Mouse (Mus musculus): ENCODE results near the gene Eid1. TPM values are rescaled to one million over a fixed set of nuclear protein-coding genes. Genes with fewer than 3 reads are reported as not detected.

The Eid1 gene
- 111 and 115 TPM in 2 replicates for total RNA-seq (2021)
- long read RNA-seq, experiment 1, transcript Eid1-201 (1 exons, 1,691 nt) = major isoform, 191 of 192 reads
- long read RNA-seq, experiment 1, partial matches to known transcripts = 0 of 192 reads
- long read RNA-seq, experiment 1, other reads (novel, unspliced or antisense) = 1 of 192 reads
- long read RNA-seq, experiment 2, transcript Eid1-201 (1 exons, 1,691 nt) = major isoform, 118 of 119 reads
- long read RNA-seq, experiment 2, partial matches to known transcripts = 0 of 119 reads
- long read RNA-seq, experiment 2, other reads (novel, unspliced or antisense) = 1 of 119 reads

GRCm38 (mm10) chr2:125672957-125673631 lies at the start of gene Eid1:
Gene Eid1, plus strand, starts transcription at chr2:125673095.
- peak; percentile 92 for DNase-seq

- no peak for DNase-seq
These were observed 49.7 kb upstream of the Eid1 start for GRCm38 (mm10) chr2:125623211-125623610.

DNA sequence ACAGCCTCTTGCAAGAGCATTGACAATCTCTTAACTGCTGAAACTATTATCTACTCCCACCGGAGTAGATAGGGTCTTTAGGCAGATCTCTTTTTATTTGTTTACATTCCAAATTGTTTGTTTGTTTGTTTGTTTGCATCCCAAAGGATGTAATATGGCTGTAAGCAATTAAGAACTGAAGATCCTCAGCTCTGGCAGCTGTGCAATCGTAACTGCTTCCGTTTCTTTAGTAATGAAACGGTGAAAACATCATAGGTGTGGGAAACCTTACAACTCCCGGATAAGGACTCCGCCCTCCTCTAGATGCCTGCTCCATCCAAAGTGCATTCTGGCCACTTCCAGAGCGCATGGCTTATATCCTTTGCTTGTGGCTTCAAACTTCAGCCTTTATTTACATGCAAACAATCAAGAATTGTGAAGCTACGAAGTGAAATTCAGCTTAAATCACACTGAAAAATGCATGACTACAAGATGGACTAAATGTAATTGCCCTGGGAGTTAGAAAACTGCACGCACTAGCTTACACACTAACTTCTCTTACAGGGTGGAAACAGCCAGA lies 48.7 kb upstream of the Eid1 start:
- DNase-seq = no peak

DNA sequence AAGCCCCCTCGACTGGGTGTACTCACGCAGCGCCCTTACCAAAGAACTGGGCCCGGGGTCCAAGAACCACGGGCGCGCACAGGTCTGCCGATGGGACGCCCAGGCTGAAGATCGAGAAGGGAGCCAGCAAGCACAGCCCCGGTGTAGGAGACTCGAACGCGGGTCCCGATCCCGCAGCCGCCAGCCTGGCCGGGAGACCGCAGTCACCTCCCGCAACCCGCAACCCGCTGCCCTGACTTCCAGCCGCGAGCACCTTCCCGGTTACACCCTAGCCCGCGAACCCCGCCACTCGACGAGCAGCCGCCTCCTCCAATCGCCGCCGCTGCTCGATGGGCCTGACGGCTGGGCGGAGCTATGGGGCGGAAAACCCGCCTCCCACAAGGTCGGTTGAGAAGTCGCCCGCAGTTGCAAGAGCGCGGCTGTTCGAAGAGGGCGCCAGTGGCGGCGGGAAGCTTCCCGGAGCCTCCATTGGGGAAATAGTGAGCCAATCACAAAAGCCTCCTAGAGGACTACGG lies 48.0 kb upstream of the Eid1 start, which contains the start of gene Cep152:
Gene Cep152 (minus strand): TSS at position 277 of the 515 bp plus-strand sequence.
- DNase-seq = peak; percentile 99

GRCm38 (mm10) chr2:125626536-125626935 lies 46.4 kb upstream of the Eid1 start:
- no peak for DNase-seq

GRCm38 (mm10) chr2:125628487-125628886 lies 44.4 kb upstream of the Eid1 start:
- DNase-seq = no peak

DNA sequence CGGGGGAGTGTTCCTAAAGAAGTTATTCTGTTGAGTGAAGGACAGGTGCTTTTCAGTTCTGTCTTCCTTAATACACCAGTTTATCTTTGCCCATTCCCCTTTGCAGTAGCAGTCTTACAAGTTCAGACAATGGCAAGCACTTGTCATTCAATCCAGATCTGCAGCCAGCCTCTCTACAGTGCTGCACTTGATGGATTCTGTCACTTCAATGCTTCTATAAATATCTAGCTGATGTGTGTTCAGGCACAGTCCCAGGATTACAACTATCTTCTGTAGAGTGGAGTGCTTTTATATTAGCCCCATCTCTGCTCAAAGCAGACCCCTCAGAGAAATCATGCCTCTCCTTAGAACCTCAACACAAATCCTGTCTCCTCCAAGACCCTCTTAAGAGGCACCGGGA lies 42.9 kb upstream of the Eid1 start:
- no peak for DNase-seq

DNA sequence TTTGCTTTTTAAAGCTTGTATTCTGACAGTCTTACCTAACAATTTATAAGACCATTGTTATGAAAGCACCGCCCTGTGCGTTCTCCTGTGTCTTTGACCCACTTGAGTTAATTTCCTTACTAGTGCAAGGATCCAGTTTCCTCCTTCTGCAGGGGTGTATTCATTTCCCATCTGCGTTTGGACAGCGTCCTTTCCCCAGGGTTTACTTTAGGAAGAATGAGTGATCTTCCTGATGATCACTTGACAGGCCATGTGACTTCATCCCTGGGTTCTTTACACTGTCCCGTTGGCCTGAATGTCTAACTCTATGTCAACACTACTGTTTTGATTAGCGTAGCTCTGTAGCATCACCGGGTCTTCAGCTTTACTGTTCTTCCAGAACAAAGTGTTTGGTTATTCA lies 35.6 kb upstream of the Eid1 start:
- DNase-seq = no peak

DNA sequence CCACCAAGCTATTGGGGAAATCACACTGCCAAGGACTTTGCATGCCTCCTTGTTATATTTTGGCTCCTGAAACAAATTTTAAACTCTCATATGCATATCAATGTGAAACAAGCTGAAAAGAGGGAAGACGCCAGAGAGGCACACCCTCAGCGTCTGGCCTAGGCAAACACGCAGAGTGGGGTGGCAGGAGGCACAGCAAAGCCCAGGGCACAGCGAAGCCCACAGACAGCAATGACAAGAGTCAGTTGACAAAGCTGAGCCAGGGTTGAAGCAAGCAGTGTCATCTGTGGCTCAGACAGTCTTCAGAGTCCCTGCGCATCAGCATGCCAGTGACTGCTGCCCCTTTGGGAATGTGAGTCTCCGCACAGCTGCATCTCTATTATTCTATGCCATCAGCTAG lies 28.0 kb upstream of the Eid1 start:
- DNase-seq = no peak

DNA sequence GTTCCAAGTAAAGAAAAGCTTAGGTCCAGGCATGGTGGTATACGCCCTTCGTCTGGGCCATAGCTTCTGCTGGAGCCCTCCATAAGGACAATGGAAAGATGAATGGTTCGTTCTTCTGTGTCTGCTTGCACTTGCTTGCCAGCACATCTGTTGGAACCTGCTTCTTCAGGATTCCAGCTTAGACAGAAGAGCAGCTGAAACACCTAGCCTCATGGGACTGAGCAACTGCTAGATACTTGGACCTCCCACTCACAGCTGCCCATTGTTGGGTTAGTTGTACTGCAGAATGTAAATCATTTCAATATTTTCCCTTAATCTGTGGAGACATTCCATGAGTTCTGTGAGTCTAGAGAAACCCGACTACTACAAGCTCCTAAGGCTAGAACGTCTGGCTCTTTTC lies 22.9 kb upstream of the Eid1 start:
- no peak for DNase-seq

DNA sequence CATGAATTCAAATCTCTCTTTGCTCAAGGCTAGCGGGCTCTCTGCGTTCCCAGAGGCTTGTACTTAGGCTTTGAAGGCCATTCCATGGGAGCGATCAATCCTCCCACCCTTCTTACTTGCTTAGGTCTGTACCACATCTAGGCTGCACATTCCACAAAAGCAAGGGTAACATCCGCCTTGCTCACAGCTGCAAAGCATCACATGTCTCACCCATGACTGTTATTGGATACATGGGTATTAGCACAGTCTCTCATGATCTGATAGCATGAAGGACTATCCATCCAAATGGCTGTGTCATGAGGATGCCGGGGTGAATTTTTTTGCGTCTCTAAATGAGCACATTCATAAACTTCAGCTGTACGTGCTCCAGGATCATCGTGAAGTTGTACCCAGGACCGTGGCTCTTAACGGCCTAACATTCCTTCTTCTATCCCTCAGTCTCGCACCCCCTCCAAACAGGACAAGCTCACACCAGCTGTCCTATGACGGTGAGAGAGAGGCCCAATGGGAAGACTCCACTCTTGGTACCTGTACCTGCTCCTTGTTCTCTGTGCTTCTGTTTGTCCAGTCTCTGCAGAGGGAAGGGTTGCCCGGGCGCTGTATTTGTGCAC lies 22.0 kb upstream of the Eid1 start:
- no peak for DNase-seq

GRCm38 (mm10) chr2:125651563-125651962 lies 21.3 kb upstream of the Eid1 start:
- DNase-seq = no peak

GRCm38 (mm10) chr2:125653286-125653685 lies 19.6 kb upstream of the Eid1 start:
- no peak for DNase-seq

GRCm38 (mm10) chr2:125655391-125655790 lies 17.5 kb upstream of the Eid1 start:
- DNase-seq = no peak

GRCm38 (mm10) chr2:125659823-125660536 lies 12.9 kb upstream of the Eid1 start:
- peak; percentile 87 for DNase-seq

GRCm38 (mm10) chr2:125660537-125661130 lies 12.3 kb upstream of the Eid1 start:
- DNase-seq = peak; percentile 48

DNA sequence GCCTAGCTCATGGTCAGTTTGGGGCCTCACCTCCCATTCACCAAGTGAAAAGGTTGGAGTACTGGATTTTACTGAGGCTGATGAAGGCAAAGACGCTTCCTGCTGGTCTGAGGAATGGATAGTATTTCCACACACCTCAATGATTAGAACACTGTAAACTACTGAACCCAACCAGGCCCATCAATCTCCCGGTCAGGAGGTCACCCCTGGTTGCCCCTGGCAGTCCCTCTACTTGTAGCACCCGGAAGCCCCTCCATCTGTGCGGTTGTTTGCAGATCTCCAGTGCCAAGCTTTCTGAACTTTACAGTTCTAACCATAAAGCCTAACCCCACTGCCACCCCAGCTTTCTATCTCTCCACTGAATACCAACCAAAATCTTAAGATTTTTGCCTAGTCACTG lies 11.7 kb upstream of the Eid1 start:
- no peak for DNase-seq

DNA sequence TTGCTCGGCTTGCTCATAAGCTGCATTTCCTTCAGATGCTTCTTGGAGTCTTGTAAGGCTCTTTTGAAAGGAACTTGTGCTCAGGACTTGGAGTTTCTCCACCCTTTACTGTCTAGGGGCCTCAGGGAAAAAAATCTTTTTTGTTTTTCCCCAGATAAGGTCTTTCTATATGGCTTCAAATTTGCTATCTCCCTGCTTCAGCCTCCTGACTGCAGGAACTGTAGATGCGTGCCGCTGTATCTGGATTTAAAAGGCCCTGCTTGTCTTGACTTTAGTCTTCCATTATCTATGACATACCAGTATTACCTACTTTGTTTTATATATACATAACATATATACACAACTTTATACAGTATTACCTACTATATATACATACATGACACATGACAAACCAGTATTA lies 10.4 kb upstream of the Eid1 start:
- no peak for DNase-seq

DNA sequence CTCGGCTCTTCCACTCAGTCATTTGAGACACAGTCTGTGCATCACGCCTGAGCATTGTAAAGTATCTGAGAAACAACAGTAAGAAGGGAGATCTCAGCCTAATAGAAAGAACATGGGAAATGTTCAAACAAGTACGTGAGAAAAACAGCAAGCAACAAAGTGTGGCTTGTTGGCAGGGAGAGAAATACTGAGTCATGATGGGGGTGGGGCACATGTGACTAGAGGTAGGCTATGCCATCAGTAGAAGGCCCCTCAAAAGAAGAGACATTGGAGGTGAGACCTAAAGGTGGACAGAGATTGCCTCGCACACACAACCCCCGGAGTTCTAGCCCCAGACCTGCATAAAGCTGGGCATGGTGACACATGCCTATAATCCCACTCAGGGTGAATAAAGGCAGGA lies 7.7 kb upstream of the Eid1 start:
- DNase-seq = no peak

DNA sequence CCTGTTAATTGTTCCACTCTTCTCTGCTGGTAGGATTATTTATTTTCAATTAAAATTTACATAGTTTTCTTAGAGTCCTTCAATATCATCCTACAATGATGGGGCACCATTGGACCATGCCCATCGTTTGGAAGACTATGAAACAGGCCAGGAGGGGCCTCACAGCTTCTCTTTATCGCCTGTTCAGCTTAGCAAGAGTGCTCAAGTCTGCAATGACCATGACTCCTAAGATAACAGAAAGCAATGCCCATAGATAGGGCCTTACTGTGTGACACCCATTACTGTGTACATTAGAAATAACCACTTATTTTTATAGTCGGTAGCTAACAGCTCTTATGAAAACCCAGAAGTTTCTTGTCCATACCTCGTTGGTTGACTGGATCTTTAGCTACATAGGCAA lies 7.0 kb upstream of the Eid1 start:
- DNase-seq = no peak

- no peak for DNase-seq
These were observed 6.2 kb upstream of the Eid1 start for GRCm38 (mm10) chr2:125666668-125667067.

DNA sequence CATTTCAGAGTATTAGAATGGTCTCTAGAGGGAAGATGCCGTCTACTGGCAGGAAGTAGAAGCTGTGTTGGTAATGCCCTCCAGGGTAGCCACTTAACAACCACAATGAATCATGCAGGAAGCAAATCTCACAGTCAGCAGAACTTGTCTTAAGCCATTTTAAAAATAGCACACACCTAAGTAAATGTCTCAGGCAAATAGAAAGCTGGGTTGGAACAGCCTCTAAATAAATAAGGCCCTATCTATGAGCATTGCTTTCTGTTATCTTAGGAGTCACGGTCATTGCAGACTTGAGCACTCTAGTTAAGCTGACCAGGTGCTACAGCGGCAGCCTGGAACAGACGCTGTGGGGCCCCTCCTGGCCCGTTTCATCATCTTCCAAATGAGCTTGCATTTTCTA lies 5.7 kb upstream of the Eid1 start:
- no peak for DNase-seq
